Mouse (Mus musculus) left cerebral cortex, postnatal 4 days (tissue): Measurements from ENCODE around the gene Btbd35f28. TPM values are rescaled to one million over a fixed set of nuclear protein-coding genes. Genes with fewer than 3 reads are reported as not detected.
"Not testable (repeated sequence)": the region's sequence is repeated elsewhere in the genome, so short reads cannot be mapped to it uniquely, and the experiment has no call there.

Experiments
- DNase-seq: peaks from one replicate; pipeline ENCODE4 v3.0.0-alpha.2; 2022
- intact Hi-C: fragments of 180-260 bp; cut with DNase I; formaldehyde crosslinking; loops from one replicate; pipeline ENCODE4 v1.15.1; 2025
- total RNA-seq, 2 experiments: library from RNA; stranded (reverse); gene quantifications; 2 replicates each; pipeline ENCODE4 v1.2.3; 2021

Gene Btbd35f28
- not detected for total RNA-seq

- DNase-seq, intact Hi-C loops: not testable (repeated sequence)
These were observed at the start of gene Btbd35f28 for GRCm38 (mm10) chrX:4196276-4196675. Gene Btbd35f28 (plus strand): TSS chrX:4196576.

Other genes with a start within 250 kb of the Btbd35f28 start
- not detected for gene Btbd35f16, start 239.6 kb upstream of the Btbd35f28 start, total RNA-seq
- gene Btbd35f3, start 158.9 kb upstream of the Btbd35f28 start, total RNA-seq, result not detected
- gene Btbd35f20, start 94.7 kb downstream of the Btbd35f28 start, total RNA-seq, result not detected
- gene Btbd35f17, start 174.1 kb downstream of the Btbd35f28 start, total RNA-seq, result not detected